ENCODE assay signal across 8 mouse cellular contexts in the genomic region with DNA sequence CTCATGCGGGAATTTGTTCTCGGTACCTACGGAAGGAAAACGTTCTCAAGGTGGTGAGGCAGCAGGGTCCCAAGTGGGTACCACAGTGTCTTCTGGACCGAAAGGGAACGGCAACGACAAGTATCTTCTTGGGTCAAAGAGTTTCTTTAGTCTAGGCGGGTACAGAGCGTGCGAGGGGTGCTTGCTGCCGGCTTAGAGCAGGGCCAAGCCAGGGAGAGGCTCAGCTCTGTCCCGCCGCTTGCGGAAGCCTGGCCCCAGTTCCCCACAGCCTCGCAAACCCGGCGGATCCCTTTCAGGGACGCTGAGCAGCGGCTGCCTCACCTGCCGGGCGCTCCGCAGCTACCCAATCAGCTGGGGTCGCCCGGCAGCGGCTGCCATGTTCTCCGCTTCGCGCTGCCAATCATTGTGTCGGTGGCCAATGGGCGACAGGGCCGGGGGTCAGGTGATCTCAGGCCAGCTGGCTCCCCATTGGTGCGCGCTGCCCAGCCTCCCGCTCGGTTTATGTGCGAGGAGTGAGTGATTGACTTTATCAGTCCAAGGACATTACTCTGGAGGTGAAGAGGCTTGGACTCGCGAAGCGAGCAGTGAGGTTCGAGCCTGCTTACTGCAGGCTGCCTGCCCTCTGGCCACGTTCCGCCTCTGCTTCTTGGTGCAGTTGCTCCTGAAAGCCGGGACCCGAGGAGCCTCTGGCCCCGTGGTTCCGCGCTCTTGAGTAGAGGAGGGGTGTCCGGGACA. TPM values are rescaled to one million over a fixed set of nuclear protein-coding genes. Genes with fewer than 3 reads are reported as not detected.
DNase-seq lines count a peak whose midpoint lies in the region; ATAC-seq lines count a peak whose summit lies in the region.

No protein-coding gene starts in this region.

- peak overlapping the region; percentile 41 for H3K4me3 ChIP-seq in lung, embryonic 16.5 days (ENCODE audit: low read length)
- peak overlapping the region; percentile 62 for H3K4me3 ChIP-seq in midbrain, embryonic 10.5 days

- no peaks in the 10 kb centered on the region; the same call in 1 of the 2 replicates for H3K4me1 ChIP-seq in lung, embryonic 16.5 days (replicated peaks; ENCODE audit: control insufficient read depth, insufficient read depth, low read length)
- H3K4me1 ChIP-seq in midbrain, embryonic 10.5 days, result peaks cover 24% of the 10 kb centered on the region

- peak; percentile 80 for ATAC-seq in lung, embryonic 16.5 days (ENCODE audit: low read depth)

- H3K9me3 ChIP-seq in lung, embryonic 16.5 days (ENCODE audit: control insufficient read depth, low read length), result no peaks in the 10 kb centered on the region; the same call in 1 of the 2 replicates
- H3K9me3 ChIP-seq in midbrain, embryonic 10.5 days (replicated peaks), result peaks cover 18% of the 10 kb centered on the region; the same call in 1 of the 2 replicates

- H3K4me2 ChIP-seq in lung, embryonic 16.5 days (ENCODE audit: low read depth, low read length), result peak overlapping the region; percentile 54

- no peak overlapping the region for H3K27ac ChIP-seq in lung, embryonic 16.5 days (ENCODE audit: low read length)
- peak overlapping the region; percentile 86 for H3K27ac ChIP-seq in midbrain, embryonic 10.5 days (replicated peaks)

- no peak overlapping the region for H3K9ac ChIP-seq in lung, embryonic 16.5 days (ENCODE audit: low read length)

- peaks cover 72% of the 10 kb centered on the region for H3K27me3 ChIP-seq in lung, embryonic 16.5 days (ENCODE audit: control insufficient read depth, insufficient read depth, low read depth, low read length)
- peaks cover 88% of the 10 kb centered on the region for H3K27me3 ChIP-seq in midbrain, embryonic 10.5 days (ENCODE audit: low read depth, poor library complexity, severe bottlenecking)

- 17% methylated on average over 41 of the region's 48 CpGs for WGBS in lung, embryonic 16.5 days
- WGBS in midbrain, embryonic 10.5 days, result 16% methylated on average over 48 of the region's 48 CpGs

- no peaks in the 10 kb centered on the region for H3K36me3 ChIP-seq in lung, embryonic 16.5 days (ENCODE audit: control insufficient read depth, insufficient read depth, low read length)
- H3K36me3 ChIP-seq in midbrain, embryonic 10.5 days, result no peaks in the 10 kb centered on the region

- DNase-seq in lung, postnatal 10 days, result no peak
- peak; percentile 90 to 94 for DNase-seq in cerebellum, postnatal 10 days
- DNase-seq in frontal cortex, postnatal 14 days (ENCODE audit: low spot score in 2 of 2), result peak; percentile 28 to 40
- DNase-seq in kidney, adult 8-10 months, result peak; percentile 14 to 15
- DNase-seq in midbrain, embryonic 10.5 days (ENCODE audit: low spot score), result peak; percentile 87
- DNase-seq in yolk sac, embryonic 10.5 days (ENCODE audit: low spot score), result peak; percentile 69
- no peak for DNase-seq in spleen, postnatal 36 days (ENCODE audit: low spot score in 2 of 2)

RNA-seq across cellular contexts. Expression of a gene that starts 7.8 kb away (rescaled TPM):
- 0.11 TPM in 1 of 2 replicates, not detected in the other for polyA plus RNA-seq in lung, embryonic 16.5 days (2015; fragmentation: Nextera tagmentation; extraction: Ambion mirVana)
- polyA plus RNA-seq in midbrain, embryonic 10.5 days (2016; fragmentation: Nextera tagmentation; extraction: Ambion mirVana), result 16.9 and 20.2 TPM in 2 replicates

Comparison
In these comparisons a context has a peak if more than half of its experiments do, and no peak if none do; other contexts are left out.
1. DNase-seq: peak in cerebellum, postnatal 10 days (2 of 2), frontal cortex, postnatal 14 days (2 of 2), kidney, adult 8-10 months (2 of 2), midbrain, embryonic 10.5 days (single experiment) and yolk sac, embryonic 10.5 days (single experiment); none in lung, postnatal 10 days (single experiment) and spleen, postnatal 36 days (0 of 2).
2. RNA of a gene that starts 7.8 kb away (polyA plus RNA-seq): 16.9 to 20.2 TPM in midbrain, embryonic 10.5 days; 0.11 TPM in lung, embryonic 16.5 days; every median in the first group is over 10 times any median in the second.